Mouse (Mus musculus) bone marrow, adult 2 months (tissue): Measurements from ENCODE around the gene Nckipsd. TPM values are rescaled to one million over a fixed set of nuclear protein-coding genes. Genes with fewer than 3 reads are reported as not detected.

Source experiments
- H3K27ac ChIP-seq: fragments of 200-500 bp; 2 replicates; pipeline ENCODE4 v1.5.1; 2012; ENCODE audit warnings: low read depth, mild to moderate bottlenecking, control low read depth, inconsistent platforms, low read length; ENCODE audit not compliant: control insufficient read depth, poor library complexity, insufficient read depth
- H3K4me1 ChIP-seq: fragments of 200-500 bp; 2 replicates; pipeline ENCODE4 v1.6.1; 2011; ENCODE audit warnings: low read length; ENCODE audit not compliant: control insufficient read depth, insufficient read depth
- H3K4me3 ChIP-seq: fragments of 200-500 bp; replicated peaks from 2 replicates; pipeline ENCODE3; 2011; ENCODE audit warnings: mild to moderate bottlenecking, low read depth, low read length, control low read depth; ENCODE audit not compliant: control insufficient read depth
- CTCF ChIP-seq: fragments of 200-500 bp; IDR thresholded peaks from 2 replicates; pipeline ENCODE4 v1.5.1; 2011; ENCODE audit warnings: low read length, control low read depth; ENCODE audit not compliant: control insufficient read depth, insufficient read depth
- POLR2A ChIP-seq: fragments of 200-500 bp; IDR thresholded peaks from 2 replicates; pipeline ENCODE4 v1.6.1; 2011; ENCODE audit warnings: low read depth, mild to moderate bottlenecking, control low read depth, low read length, borderline replicate concordance; ENCODE audit not compliant: control insufficient read depth
- WGBS: fragments of 180-500 bp; shearing (Covaris S2); methylation state at CpG from one replicate; pipeline ENCODE4 v1.1.7; 2018; 5-methylcytosine and 5-hydroxymethylcytosine counted together
- polyA plus RNA-seq: library from polyadenylated mRNA; stranded (reverse); fragments of >200 nt; gene quantifications from 2 replicates; pipeline ENCODE4 v1.2.4, GENCODE M21; 2011; ENCODE audit warnings: low replicate concordance; ENCODE audit not compliant: missing spikeins, insufficient read depth, insufficient read length

The Nckipsd gene
- polyA plus RNA-seq, 1 experiment, result 13.4 TPM

DNA sequence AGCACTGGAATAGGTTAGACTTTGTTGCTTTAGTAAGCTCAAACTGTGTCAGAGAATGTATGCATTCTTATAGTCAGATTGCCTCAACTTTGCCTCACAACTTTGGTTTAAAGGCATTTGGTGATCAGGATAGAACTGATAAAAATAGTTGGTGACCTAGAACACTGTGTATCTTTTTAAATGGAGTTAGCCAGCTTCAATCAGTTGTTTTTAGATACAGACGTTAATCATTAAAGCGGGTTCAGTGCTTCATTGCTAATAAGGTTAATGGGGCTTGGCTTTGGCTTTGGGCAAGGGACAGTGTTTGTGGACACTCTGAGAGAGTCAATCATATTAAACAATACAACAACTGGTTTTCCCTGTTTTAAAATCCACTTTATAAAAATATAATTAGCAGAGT, 12.9 kb upstream of the Nckipsd start:
- no peak overlapping the region for H3K27ac ChIP-seq
- H3K4me1 ChIP-seq, result peaks cover 3% of the 10 kb centered on the region
- H3K4me3 ChIP-seq, result no peak overlapping the region
- WGBS, result 77% methylated on average over 2 of the region's 2 CpGs
- TF ChIP-seq CTCF, result no peak
- TF ChIP-seq POLR2A, result no peak

DNA sequence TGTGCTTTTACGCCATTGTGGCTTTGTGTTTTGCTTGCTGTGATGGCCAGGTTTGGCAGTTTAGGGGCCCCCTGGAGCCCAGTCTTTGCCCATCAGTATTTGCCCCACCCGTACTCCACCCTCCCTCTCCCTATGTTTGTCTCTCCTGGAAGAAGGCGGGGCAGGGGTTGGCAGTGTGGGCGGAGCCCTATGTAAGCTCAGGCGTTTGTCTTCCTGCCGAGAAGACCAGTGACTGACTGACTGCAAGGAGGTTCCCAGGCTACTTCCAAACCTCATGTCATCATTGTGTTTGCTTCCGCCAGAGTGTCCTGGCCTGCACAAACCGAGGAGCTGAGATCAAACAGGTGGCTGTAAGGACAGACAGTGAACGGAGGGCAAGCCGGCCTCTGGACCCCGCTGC, 12.4 kb upstream of the Nckipsd start:
- Histone ChIP-seq H3K4me3 (no peak overlapping the region), H3K27ac (peak overlapping the region; percentile 15; the same call in 1 of the 2 replicates), H3K4me1 (peaks cover 3% of the 10 kb centered on the region)
- WGBS, result 56% methylated on average over 11 of the region's 11 CpGs
- TF ChIP-seq POLR2A (no peak), CTCF (no peak)

DNA sequence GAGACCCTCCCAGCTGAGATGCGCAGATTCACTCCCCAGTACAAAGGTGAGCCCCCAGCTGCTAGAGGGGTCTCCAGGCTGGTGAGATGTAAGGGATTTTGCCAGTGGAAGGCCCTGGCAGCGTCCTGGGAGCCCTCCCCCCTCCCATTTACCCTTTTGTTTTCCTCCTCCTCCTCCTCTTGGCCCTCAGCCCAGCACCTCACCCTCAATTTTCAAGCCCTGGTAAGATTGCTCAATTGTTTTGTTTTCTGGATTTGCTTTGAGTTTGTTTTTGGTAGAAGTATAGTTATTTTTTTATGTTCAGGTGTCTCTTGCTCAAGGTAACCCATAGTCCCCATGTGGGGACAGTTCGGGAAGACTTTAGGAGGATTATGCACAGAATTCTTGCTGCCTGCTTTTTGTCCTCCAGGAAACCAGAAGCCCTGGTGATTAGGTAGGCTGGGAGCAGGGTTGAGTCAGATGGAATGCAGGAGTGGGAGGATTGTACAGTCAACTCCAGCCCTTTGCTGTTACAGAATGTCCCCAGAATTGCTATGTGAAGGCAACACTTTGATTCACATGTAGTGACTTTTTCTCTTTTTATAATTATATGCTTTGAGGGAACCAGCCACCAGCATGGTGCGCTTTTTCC, 11.7 kb upstream of the Nckipsd start:
- no peak overlapping the region for H3K4me3 ChIP-seq
- H3K27ac ChIP-seq, result no peak overlapping the region
- no peak for TF ChIP-seq CTCF
- no peak for TF ChIP-seq POLR2A
- WGBS, result 85% methylated on average over 4 of the region's 4 CpGs
- peaks cover 3% of the 10 kb centered on the region for H3K4me1 ChIP-seq

DNA sequence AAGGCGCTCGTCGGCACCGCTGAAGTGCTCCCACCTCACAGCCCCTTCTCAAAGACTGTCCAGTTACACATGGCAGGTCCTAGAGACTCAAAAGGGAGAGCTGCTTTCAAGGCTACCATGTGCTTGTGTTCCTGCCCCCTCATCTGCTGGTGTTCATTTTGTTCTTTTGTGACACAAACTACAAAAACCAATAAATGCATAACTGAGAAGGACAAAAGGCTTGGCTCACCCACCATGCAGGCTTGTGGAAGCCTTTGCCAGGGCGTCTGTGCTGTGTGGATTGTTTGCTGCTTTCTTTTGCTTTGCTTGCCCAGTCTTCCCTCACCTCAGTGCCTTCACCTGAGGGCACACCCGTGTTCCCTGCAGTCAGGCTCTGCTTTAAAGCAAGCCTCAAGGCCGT, 10.7 kb upstream of the Nckipsd start:
- TF ChIP-seq CTCF (no peak), POLR2A (no peak)
- WGBS, result 89% methylated on average over 7 of the region's 7 CpGs
- no peak overlapping the region for H3K4me3 ChIP-seq
- H3K4me1 ChIP-seq, result peaks cover 3% of the 10 kb centered on the region
- no peak overlapping the region for H3K27ac ChIP-seq

DNA sequence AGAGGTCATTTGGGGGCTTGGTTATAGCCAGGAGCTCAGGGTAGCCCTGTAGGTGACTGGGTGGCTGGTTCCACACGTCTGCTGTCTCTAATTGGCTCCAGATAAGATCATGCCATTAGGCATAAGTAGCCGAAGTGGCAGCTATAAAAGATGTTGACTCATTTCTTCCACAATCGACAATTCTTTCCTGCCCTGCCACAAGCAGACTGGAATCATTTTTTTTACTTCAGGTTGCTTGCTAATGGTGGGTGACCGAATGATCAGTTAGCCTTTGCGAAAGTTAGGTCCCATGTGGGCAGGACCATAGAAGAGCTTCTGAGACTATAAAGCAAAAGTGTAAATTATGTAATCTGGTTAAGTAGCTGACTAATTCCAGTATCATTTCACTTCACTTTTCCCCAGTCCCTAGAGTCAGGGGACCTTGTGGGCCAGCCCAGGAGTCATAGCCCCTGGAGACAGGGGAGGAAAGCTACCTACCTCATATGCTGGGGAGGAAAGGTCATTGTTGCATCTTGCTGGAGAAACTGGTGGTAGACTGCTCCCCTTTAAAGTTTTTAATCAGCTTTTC, 9.6 kb upstream of the Nckipsd start:
- 76% methylated on average over 5 of the region's 5 CpGs for WGBS
- Histone ChIP-seq H3K4me1 (no peaks in the 10 kb centered on the region), H3K4me3 (no peak overlapping the region), H3K27ac (no peak overlapping the region)
- no peak for TF ChIP-seq CTCF
- TF ChIP-seq POLR2A, result no peak

DNA sequence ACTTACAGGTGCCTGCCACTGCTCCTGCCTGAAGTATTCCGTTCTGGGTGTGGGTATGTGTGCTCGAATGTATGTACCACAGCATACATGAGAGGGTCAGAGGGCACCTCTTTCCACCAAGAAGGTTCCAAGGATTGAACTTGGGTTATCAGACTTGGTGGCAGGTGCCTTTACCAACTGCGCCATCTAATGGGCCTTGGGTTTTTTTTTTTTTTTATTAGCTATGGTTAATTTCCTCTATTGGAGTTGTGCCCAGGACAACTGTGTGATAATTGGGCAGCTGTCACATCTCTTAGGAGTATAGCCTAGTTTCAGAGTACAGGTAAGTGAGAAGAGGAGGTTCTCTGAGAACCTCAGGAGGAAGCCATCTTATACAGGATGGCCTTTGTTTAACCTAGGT, 8.6 kb upstream of the Nckipsd start:
- H3K27ac ChIP-seq, result no peak overlapping the region
- no peak for TF ChIP-seq POLR2A
- no peak for TF ChIP-seq CTCF
- H3K4me1 ChIP-seq, result no peaks in the 10 kb centered on the region
- 84% methylated on average over 3 of the region's 3 CpGs for WGBS
- H3K4me3 ChIP-seq, result no peak overlapping the region

DNA sequence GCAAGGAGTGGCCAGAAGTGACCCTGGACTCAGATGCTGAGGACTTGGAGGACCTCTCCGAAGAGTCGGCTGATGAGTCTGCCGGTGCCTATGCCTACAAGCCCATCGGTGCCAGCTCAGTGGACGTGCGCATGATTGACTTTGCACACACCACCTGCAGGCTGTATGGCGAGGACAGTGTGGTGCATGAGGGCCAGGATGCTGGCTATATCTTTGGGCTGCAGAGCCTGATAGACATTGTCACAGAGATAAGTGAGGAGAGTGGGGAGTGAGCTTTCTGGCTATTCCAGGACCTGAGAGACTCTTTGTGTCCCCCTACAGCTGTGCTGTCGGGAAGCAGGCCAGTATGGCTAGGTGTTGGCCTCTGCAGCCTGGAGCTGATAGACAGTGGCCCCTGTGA, 2.4 kb upstream of the Nckipsd start:
- peaks cover 1% of the 10 kb centered on the region; the same call in 1 of the 2 replicates for H3K4me1 ChIP-seq

DNA sequence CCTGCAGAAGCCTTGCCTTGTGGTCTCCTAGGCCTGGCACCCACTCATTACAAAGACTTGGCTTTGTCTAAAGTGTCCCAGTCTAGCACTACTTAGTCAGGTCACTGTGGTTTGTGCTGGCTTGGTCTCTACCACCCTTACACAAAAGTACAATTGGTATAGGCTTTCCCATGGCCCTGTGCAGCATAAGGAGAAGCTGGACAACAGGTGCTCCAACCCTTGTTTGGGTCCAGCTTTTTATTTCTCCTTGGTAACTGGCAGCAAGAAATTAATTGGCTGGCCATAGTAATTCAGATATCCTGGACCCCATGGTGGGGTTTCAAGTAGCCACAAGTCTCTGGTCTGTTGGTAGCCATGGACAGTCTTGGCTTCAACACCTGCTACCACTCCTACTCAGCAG, 1.8 kb upstream of the Nckipsd start:
- Histone ChIP-seq H3K4me3 (no peak overlapping the region), H3K27ac (peak overlapping the region; percentile 14; the same call in 1 of the 2 replicates), H3K4me1 (peaks cover 1% of the 10 kb centered on the region; the same call in 1 of the 2 replicates)
- TF ChIP-seq CTCF (no peak), POLR2A (no peak)

More for the DNA sequence above, 2.4 kb upstream of the Nckipsd start:
- Histone ChIP-seq H3K27ac (peak overlapping the region; percentile 50; the same call in 1 of the 2 replicates), H3K4me3 (no peak overlapping the region)
- 73% methylated on average over 8 of the region's 8 CpGs for WGBS
- TF ChIP-seq CTCF, result no peak
- no peak for TF ChIP-seq POLR2A
